Mouse (Mus musculus) brain, adult 10 weeks (tissue): ENCODE results near the gene Cacng1. TPM values are rescaled to one million over a fixed set of nuclear protein-coding genes. Genes with fewer than 3 reads are reported as not detected.

Experiments used
- polyA plus RNA-seq: library from polyadenylated mRNA; stranded (reverse); fragments of 350-450 nt; fragmentation: Illumina TruSeq; extraction: RNeasy Lipid Tissue Mini Kit (QIAGEN cat#74804); gene quantifications from one replicate; pipeline ENCODE4 v1.2.3, GENCODE M21; 2015; ENCODE audit warnings: low read depth, low replicate concordance

Cacng1 gene
- 0.37 TPM for polyA plus RNA-seq

GRCm38 (mm10) chr11:107716332-107716938 is at the start of gene Cacng1:
TSS of gene Cacng1 (minus strand) at chr11:107716522.

Other genes with a start within 250 kb of the Cacng1 start
- 45.7 TPM for gene Pitpnc1, start 245.8 kb downstream of the Cacng1 start, polyA plus RNA-seq
- 102 TPM for gene Psmd12, start 237.0 kb downstream of the Cacng1 start, polyA plus RNA-seq
- gene Helz, start 168.6 kb downstream of the Cacng1 start, polyA plus RNA-seq = 12.1 TPM
- 27.4 TPM for gene Cacng4, start 78.0 kb upstream of the Cacng1 start, polyA plus RNA-seq
- 10.9 TPM for gene Cacng5, start 198.5 kb upstream of the Cacng1 start, polyA plus RNA-seq